Mouse (Mus musculus): ENCODE measurements at regions not wholly inside any gene's neighbourhood (a gene's known extent, or its start where the extent isn't known, plus 50 kb on each side); places are given as distances from the start of the nearest gene placed in this dataset.
A peak's percentile ranks its signal among the peaks of the same experiment; 100 is the strongest.

DNA sequence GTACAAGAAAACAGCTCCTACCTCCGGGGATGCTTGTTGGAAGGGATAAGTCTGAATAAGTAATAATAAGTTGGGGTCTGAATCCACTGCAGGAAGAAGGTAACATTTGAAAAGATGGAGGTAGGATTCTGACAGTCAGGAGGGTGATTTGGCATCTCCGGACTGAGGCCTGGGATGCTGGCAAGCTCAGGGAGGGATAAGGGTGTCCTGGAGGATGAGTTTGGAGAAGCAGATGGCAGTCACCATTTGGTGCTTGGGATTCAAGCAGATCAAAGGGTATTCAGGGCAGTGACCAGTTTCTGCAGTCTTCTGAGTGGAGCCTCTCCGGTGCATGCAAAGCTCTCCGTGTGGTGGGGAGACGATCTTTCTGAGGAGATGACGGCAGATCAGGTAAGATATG, 62.9 kb upstream of the Gm2310 start:
- ATAC-seq (ENCODE audit: insufficient number of reproducible peaks, low FRiP score, low TSS enrichment, low read depth), result no peak
- Histone ChIP-seq H3K27ac (no peak overlapping the region), H3K4me3 (no peak overlapping the region), H3K4me2 (no peak overlapping the region), H3K9me3 (no peaks in the 10 kb centered on the region), H3K36me3 (no peaks in the 10 kb centered on the region), H3K27me3 (peaks cover 2% of the 10 kb centered on the region; the same call in 1 of the 2 replicates), H3K9ac (no peak overlapping the region), H3K4me1 (peaks cover 5% of the 10 kb centered on the region; the same call in 1 of the 2 replicates)
- 57% methylated on average over 6 of the region's 6 CpGs for WGBS

DNA sequence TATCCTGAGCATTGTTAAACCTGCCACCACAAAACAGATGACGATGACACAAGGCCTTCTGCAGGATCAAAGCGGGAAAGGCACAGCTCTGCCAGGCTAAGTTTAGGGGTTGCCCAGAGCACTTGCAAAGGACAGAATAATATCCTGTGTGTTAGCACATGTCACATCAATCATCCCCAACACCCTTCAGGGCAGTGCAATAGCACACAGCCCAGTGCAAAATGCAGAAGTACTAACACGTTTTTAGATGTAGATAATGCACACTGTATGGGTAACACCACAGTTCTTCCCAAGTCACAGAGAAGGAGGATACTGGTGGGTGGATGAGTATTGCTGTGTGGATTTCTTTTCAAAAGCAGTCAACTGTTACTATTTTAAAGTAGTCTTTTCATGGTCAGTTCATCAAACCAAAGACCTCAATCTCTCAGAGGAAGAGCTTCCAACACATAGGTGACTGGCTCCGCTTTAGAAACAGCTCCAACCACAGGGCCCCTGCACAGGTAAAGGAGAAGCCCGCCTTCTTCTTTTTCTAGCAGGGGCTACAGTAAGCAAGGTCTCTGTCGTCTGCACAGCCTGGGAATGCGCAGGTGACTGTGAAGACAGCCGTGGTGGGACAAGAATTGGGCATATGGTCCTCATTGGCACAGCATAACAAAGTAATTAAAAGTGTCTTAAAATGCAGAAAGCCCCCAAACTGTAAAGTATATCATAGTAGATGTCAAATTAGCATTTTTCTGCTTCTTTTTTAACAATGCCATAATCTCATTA, 61.6 kb upstream of the Gm2310 start:
- Histone ChIP-seq H3K4me1 (no peaks in the 10 kb centered on the region), H3K4me3 (no peak overlapping the region), H3K4me2 (no peak overlapping the region), H3K27ac (no peak overlapping the region), H3K36me3 (no peaks in the 10 kb centered on the region), H3K27me3 (peaks cover 2% of the 10 kb centered on the region; the same call in 1 of the 2 replicates), H3K9me3 (no peaks in the 10 kb centered on the region), H3K9ac (no peak overlapping the region)
- no peak for ATAC-seq (ENCODE audit: insufficient number of reproducible peaks, low FRiP score, low TSS enrichment, low read depth)
- 38% methylated on average over 8 of the region's 8 CpGs for WGBS

DNA sequence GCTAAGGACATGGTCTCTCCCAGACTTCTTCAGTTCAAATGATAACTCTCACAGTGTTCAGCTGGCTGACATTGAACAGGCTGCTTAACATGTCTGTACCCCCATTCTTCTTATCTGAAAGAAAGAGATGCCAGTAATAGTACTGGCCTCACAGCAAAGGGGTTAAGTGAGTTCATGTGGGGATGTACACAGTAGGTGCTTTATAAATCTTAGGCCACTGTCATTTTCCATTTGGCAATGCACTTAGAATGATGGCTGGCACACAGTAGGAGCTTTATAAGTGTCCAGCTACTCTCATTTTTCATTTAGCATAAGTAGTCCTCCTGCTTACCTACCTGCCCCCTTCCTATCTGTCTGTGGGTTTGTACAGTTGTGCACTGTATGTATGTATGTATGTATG, 60.3 kb upstream of the Gm2310 start:
- Histone ChIP-seq H3K9me3 (no peaks in the 10 kb centered on the region), H3K27ac (no peak overlapping the region), H3K27me3 (peaks cover 2% of the 10 kb centered on the region; the same call in 1 of the 2 replicates), H3K4me1 (no peaks in the 10 kb centered on the region), H3K4me3 (no peak overlapping the region), H3K36me3 (no peaks in the 10 kb centered on the region), H3K9ac (no peak overlapping the region), H3K4me2 (no peak overlapping the region)
- no peak for ATAC-seq (ENCODE audit: insufficient number of reproducible peaks, low FRiP score, low TSS enrichment, low read depth)

DNA sequence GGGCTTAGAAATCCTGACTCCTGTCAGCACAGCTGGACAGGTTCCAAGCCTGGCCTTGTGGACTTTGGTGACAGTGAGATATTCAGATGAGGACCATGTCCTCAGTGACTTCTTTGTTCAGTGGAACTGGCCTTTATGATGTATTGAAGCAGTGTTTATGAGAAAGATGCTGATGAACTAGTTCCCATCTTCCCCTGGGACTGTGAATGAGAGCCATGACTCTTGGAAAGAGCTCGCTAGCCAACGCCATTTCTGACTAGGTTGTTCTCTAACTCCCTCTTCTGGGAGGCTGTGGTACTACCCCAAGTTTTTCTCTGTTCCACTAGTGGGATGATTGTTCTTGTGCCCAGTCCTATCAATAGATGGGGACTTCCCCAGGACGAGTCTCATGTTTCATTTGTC, 57.7 kb upstream of the Gm2310 start:
- Histone ChIP-seq H3K9ac (no peak overlapping the region), H3K4me3 (no peak overlapping the region), H3K27ac (no peak overlapping the region), H3K4me2 (no peak overlapping the region), H3K4me1 (no peaks in the 10 kb centered on the region), H3K36me3 (no peaks in the 10 kb centered on the region), H3K9me3 (no peaks in the 10 kb centered on the region), H3K27me3 (peaks cover 2% of the 10 kb centered on the region; the same call in 1 of the 2 replicates)
- no peak for ATAC-seq (ENCODE audit: insufficient number of reproducible peaks, low FRiP score, low TSS enrichment, low read depth)
- 17% methylated on average over 3 of the region's 3 CpGs for WGBS

DNA sequence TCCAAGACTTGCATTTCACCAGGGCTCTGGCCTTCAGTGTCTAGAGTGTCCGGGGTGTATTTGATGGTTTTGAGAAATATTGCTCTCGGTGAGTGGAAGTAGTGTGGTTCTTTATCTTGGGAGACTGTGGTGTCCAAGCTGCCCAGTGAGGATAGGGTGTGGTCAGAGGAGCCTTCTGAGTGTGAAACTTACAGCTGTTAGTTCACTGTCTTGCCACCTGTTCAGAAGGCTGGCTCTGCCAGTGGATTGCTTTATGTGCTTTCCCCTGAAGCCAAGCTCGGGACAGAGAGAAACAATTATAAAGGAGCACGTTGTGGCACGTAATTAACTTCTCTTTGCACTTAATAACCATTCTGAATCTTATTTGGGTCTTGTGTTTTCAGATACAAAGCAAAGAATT, 57.2 kb upstream of the Gm2310 start:
- Histone ChIP-seq H3K36me3 (no peaks in the 10 kb centered on the region), H3K4me3 (no peak overlapping the region), H3K27me3 (peaks cover 2% of the 10 kb centered on the region; the same call in 1 of the 2 replicates), H3K9me3 (no peaks in the 10 kb centered on the region), H3K9ac (no peak overlapping the region), H3K4me1 (no peaks in the 10 kb centered on the region), H3K4me2 (no peak overlapping the region), H3K27ac (no peak overlapping the region)
- WGBS, result 59% methylated on average over 5 of the region's 5 CpGs
- ATAC-seq (ENCODE audit: insufficient number of reproducible peaks, low FRiP score, low TSS enrichment, low read depth), result no peak

DNA sequence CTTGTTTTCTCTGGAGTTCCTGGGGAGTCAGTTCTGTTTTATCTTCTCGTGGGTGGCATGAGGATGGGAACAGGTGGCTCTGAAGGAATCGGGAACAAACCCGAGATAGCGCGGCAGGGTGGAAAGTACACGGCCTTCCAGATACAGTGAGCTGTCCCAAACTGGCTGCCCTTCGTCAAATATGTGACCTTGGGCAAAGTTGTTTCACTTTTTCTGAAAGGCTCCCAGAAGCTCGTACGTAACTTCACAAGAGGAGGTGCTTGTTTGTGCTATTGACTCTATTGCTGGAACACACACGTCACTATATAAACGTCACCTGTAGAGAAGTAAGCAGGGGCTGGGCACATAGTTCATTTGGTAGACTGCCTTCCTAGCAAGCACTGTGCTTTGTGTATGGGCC, 49.9 kb upstream of the Gm2310 start:
- 4% methylated on average over 11 of the region's 11 CpGs for WGBS
- no peak overlapping the region for H3K27ac ChIP-seq
- H3K4me2 ChIP-seq, result peak overlapping the region; percentile 85
- H3K9ac ChIP-seq, result no peak overlapping the region
- H3K27me3 ChIP-seq, result peaks cover 12% of the 10 kb centered on the region; the same call in 1 of the 2 replicates
- H3K4me1 ChIP-seq, result peaks cover 10% of the 10 kb centered on the region
- no peaks in the 10 kb centered on the region for H3K36me3 ChIP-seq
- H3K4me3 ChIP-seq, result peak overlapping the region; percentile 61
- H3K9me3 ChIP-seq, result no peaks in the 10 kb centered on the region
- no peak for ATAC-seq (ENCODE audit: insufficient number of reproducible peaks, low FRiP score, low TSS enrichment, low read depth)

Measured in limb, embryonic 15.5 days (tissue).